ENCODE assay signal across 8 mouse cellular contexts in the genomic region with DNA sequence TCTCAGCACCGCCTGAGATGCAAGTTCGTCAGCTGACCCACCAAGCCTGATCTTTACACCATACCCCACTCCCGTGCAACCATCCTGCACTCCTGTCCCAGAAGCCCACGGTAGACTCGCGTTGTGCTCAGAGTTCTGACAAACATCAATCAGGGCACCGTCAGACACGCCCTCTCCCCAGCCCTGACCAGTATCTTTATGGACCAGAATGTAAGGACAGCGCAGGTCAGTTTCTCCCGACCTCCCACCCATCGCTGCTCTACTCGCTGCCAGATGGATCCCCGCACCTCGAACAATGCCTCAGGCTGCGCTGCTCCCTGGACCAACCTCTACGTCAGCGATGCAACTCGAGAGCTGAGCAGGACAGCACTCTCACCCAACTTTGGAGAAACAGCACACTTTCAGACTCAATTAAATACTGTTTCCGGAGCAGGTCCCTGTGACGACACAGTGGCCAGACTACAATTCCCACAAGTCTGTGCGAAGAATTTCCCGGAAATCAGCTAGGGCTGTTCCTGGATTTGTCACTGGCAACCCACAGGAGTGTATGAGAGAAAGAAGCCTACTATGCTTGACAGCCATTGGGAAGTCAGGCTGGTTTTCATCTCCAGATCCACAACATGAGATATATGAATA. TPM values are rescaled to one million over a fixed set of nuclear protein-coding genes. Genes with fewer than 3 reads are reported as not detected.
DNase-seq lines count a peak whose midpoint lies in the region; ATAC-seq and TF ChIP-seq lines count a peak whose summit lies in the region.

A gene (minus strand): TSS at position 472 of the 636 bp plus-strand sequence.

- H3K4me1 ChIP-seq in hindbrain, postnatal 0 days (ENCODE audit: insufficient read depth, low read length), result peaks cover 8% of the 10 kb centered on the region

- peak; percentile 93 for DNase-seq in ZHBTc4 (ENCODE audit: low read depth, low spot score)
- peak; percentile 83 for DNase-seq in gastrocnemius, adult 2 months
- peak; percentile 95 for DNase-seq in hindbrain, postnatal 0 days (ENCODE audit: low spot score)
- DNase-seq in left cerebral cortex, adult 2 months (ENCODE audit: extremely low spot score in 1 of 2, low spot score in 2 of 2), result peak; percentile 84 to 85
- DNase-seq in right cerebral cortex, adult 2 months (ENCODE audit: low spot score in 2 of 2), result peak; percentile 89 to 95
- peak; percentile 81 for DNase-seq in urinary bladder, postnatal 14 days (ENCODE audit: low spot score)

- 0 out of 2 replicates have a peak, but pooled peaks cover 1% of the 10 kb centered on the region for H3K36me3 ChIP-seq in hindbrain, postnatal 0 days (ENCODE audit: insufficient read depth, low read length)

- TF ChIP-seq CTCF in gastrocnemius, adult 2 months (IDR thresholded peaks at IDR 0.05), result no peak
- TF ChIP-seq CTCF in hindbrain, postnatal 0 days (IDR thresholded peaks at IDR 0.05; ENCODE audit: low read depth), result no peak
- TF ChIP-seq CTCF in left cerebral cortex, adult 2 months (IDR thresholded peaks at IDR 0.05), result no peak

- peak; percentile 99 for ATAC-seq in common myeloid progenitor, adult 5-6 weeks (replicated peaks; ENCODE audit: low read depth, poor library complexity, severe bottlenecking)
- peak; percentile 97 for ATAC-seq in hindbrain, postnatal 0 days
- peak; percentile 95 for ATAC-seq in megakaryocyte, adult 5-6 weeks (ENCODE audit: poor library complexity, severe bottlenecking)

- peak within 1 kb of the TSS; percentile 87 for H3K27ac ChIP-seq in gastrocnemius, adult 2 months
- no peak within 1 kb of the TSS; the same call in 1 of the 2 replicates for H3K27ac ChIP-seq in hindbrain, postnatal 0 days
- peak within 1 kb of the TSS; percentile 7; the same call in 1 of the 2 replicates for H3K27ac ChIP-seq in left cerebral cortex, adult 2 months

- H3K9ac ChIP-seq in hindbrain, postnatal 0 days (replicated peaks; ENCODE audit: low read length), result peak within 1 kb of the TSS; percentile 59

- WGBS in hindbrain, postnatal 0 days, result 2% methylated on average over 22 of the region's 22 CpGs

- H3K27me3 ChIP-seq in hindbrain, postnatal 0 days (ENCODE audit: insufficient read depth, low read length), result no peaks in the 10 kb centered on the region

- peak within 1 kb of the TSS; percentile 90 for H3K4me3 ChIP-seq in gastrocnemius, adult 2 months
- peak within 1 kb of the TSS; percentile 78 for H3K4me3 ChIP-seq in hindbrain, postnatal 0 days (ENCODE audit: low read length)
- H3K4me3 ChIP-seq in left cerebral cortex, adult 2 months, result peak within 1 kb of the TSS; percentile 86

- intact Hi-C loops in gastrocnemius, adult 2 months (cut with DNase I), result loop anchor here (10.0 kb wide), 1 partner anchor 235 kb away; no protein-coding TSS in a partner anchor
- intact Hi-C loops in left cerebral cortex, adult 2 months (cut with DNase I), result loop anchor here (1.0 to 10.0 kb wide), 3 partner anchors 16 to 255 kb away; a partner anchor contains a TSS

- H3K9me3 ChIP-seq in hindbrain, postnatal 0 days (ENCODE audit: low read length), result peaks cover under 1% of the 10 kb centered on the region; the same call in 1 of the 2 replicates

- H3K4me2 ChIP-seq in hindbrain, postnatal 0 days (ENCODE audit: low read depth, low read length), result peak within 1 kb of the TSS; percentile 90

RNA-seq across cellular contexts. Expression of the gene that starts here (rescaled TPM):
- 7.9 and 8.4 TPM in 2 replicates for total RNA-seq in common myeloid progenitor, adult 5-6 weeks (2017)
- total RNA-seq in gastrocnemius, adult 2 months (2021), result 1 to 10 TPM; 4.2 to 4.8 TPM
- total RNA-seq in hindbrain, postnatal 0 days (2014; rRNA removed), result 3.0 and 3.6 TPM in 2 replicates
- 3.7 and 4.4 TPM in 2 replicates for polyA plus RNA-seq in hindbrain, postnatal 0 days (2015; fragmentation: Nextera tagmentation; extraction: Ambion mirVana)
- 1 to 10 TPM; 8.7 to 9.8 TPM for total RNA-seq in left cerebral cortex, adult 2 months (2021)
- 6.5 and 8.7 TPM in 2 replicates for total RNA-seq in megakaryocyte, adult 5-6 weeks (2015)
- total RNA-seq in megakaryocyte, adult 5-6 weeks (2017), result 7.2 and 11.0 TPM in 2 replicates
